Mouse (Mus musculus): Measurements from ENCODE around the gene B9d2. TPM values are rescaled to one million over a fixed set of nuclear protein-coding genes. Genes with fewer than 3 reads are reported as not detected.

The B9d2 gene
- polyA plus RNA-seq, 1 experiment from 2014 or later, result 34.8 TPM

DNA sequence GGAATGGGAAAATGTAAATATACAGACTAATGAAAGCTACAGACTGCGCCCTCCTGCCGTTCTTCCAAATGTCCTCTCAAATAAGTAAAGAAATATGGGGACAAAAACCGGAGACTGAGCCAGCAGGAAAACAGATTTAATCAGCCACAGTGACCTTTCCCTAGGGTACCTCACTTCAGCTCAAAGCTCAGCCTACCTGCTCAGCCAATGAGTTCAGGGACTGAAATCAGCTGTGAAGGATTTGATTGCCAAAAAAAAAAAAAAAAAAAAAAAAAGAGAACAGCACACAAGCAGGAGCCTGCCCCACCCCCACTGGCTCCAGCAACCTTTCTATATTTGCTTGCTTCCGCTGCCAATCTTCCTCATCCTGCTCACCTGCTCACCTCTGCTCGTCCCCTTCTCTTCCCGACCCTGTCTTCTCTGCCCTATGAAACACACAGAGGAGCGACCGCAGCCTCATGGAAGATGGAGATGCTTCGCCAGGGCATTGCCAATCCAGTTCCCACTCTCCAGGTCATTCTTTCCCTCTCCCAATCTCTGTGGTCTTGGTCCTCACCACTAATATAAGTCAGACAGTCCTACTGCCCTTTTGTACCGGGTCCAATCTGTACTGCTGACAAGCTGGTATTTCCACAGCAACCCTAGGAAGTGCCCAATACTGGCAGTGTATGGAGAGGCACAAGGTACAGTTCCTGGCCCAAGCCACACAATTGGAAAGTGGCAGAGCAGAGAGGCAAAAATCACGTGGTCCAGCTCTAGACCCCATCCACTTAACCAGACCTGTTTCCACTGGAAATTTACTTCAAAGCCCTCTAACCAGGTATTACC lies 24.8 kb upstream of the B9d2 start:
- no peak overlapping the region for H3K4me3 ChIP-seq
- no peak overlapping the region for H3K9ac ChIP-seq
- H3K4me2 ChIP-seq (replicated peaks), result no peak overlapping the region
- peaks cover 9% of the 10 kb centered on the region; the same call in 1 of the 2 replicates for H3K4me1 ChIP-seq
- WGBS, result 78% methylated on average over 11 of the region's 11 CpGs
- H3K36me3 ChIP-seq, result no peaks in the 10 kb centered on the region
- H3K27ac ChIP-seq, result no peak overlapping the region
- no peaks in the 10 kb centered on the region for H3K9me3 ChIP-seq
- no peaks in the 10 kb centered on the region for H3K27me3 ChIP-seq (replicated peaks)
- ATAC-seq (ENCODE audit: low FRiP score, low read depth), result no peak

DNA sequence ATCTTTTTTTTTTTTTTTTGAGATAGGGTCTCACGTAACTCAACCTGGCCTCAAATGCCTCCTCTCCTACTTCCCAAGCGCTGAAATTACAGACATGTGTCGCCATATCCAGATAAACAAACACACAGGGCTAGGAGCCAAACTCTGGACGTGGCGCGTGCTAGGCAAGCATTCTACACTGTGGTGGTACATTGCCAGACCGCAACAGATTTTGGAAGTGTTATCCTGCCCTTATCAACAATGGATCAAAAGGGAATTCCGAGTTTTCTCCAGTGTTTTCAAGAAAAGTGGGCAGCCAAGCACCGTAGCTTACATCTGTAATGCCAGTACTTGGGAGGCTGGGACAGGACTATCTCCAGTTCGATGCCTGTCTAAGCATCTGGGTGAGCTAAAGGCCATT lies 22.8 kb upstream of the B9d2 start:
- 43% methylated on average over 10 of the region's 10 CpGs for WGBS
- ATAC-seq (ENCODE audit: low FRiP score, low read depth), result no peak
- Histone ChIP-seq H3K9me3 (no peaks in the 10 kb centered on the region), H3K27me3 (replicated peaks) (no peaks in the 10 kb centered on the region), H3K4me1 (peaks cover 9% of the 10 kb centered on the region; the same call in 1 of the 2 replicates), H3K36me3 (peaks cover 6% of the 10 kb centered on the region; the same call in 1 of the 2 replicates), H3K27ac (no peak overlapping the region), H3K4me2 (replicated peaks) (peak overlapping the region; percentile 82), H3K4me3 (peak overlapping the region; percentile 65), H3K9ac (peak overlapping the region; percentile 58)

DNA sequence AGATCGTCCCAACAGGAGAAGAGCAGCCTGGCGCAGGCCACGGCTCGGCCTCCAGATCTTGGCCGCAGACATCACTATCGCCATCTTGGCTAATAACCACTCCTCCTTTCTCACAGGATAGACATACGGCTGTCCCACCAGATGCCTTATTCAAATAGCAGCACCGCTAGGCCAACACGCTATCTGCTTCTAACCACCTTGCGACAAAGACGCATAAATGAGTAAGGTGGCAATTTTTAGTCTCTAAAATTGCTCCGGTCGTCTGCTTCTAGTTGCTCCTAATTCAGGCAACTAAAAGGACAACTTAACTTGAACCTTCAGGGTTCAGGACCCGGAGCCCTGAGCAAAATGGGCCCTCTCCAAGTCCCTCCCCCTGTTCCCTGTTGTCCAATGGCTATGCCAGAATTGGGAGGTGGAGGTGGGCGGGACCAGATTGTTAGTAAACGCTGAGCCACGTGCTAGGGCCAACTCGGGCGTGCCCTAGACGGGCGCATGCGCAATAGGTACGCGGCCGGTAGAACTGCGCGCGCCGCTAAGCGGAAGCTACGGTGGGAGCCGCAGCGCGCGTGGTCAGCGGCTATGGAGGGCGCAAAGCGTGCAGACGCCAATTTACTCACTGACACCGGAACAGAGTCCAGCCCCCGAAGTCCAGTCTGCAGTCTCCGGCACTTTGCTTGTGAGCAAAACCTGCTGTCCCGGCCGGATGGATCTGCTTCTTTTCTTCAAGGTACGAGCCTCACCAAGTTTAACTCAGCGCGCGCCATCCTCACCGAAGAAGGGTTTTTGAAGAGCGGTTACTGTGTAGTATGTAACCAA lies 21.7 kb upstream of the B9d2 start, which contains the start of the genes Bckdha and Exosc5:
Bckdha (minus strand) TSS at position 325 of the 816 bp plus-strand sequence.
Exosc5 (plus strand) TSS at position 508 of the 816 bp plus-strand sequence.
- H3K4me1 ChIP-seq, result peaks cover 9% of the 10 kb centered on the region; the same call in 1 of the 2 replicates
- WGBS, result under 1% methylated on average over 50 of the region's 50 CpGs

DNA sequence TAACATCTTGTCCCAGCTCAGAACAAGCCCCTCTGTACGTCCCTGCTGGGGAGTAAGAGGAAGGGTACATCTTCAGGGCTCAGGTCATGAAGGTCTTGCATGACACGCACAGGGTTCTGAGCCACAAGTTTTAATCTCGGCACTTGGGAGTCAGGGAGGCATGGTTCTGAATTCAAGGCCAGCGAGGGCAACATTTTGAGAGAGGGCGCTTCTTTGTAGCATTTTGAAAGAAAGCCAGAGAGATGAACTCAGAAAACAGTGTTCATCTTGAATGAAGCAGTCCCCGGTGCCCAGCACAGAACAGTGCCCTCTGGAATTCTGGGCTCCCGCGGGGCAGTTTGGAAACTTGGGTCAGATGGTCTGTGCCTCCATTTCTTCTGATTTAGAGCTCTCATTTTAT lies 14.2 kb upstream of the B9d2 start:
- WGBS, result 96% methylated on average over 8 of the region's 8 CpGs
- H3K4me3 ChIP-seq, result no peak overlapping the region
- no peaks in the 10 kb centered on the region for H3K4me1 ChIP-seq
- no peaks in the 10 kb centered on the region for H3K27me3 ChIP-seq (replicated peaks)
- no peak overlapping the region for H3K4me2 ChIP-seq (replicated peaks)
- H3K27ac ChIP-seq, result no peak overlapping the region
- no peaks in the 10 kb centered on the region for H3K9me3 ChIP-seq
- H3K9ac ChIP-seq, result no peak overlapping the region
- no peak for ATAC-seq (ENCODE audit: low FRiP score, low read depth)
- peaks cover 54% of the 10 kb centered on the region for H3K36me3 ChIP-seq

More for the DNA sequence above, 21.7 kb upstream of the B9d2 start, which contains the start of the genes Bckdha and Exosc5:
- peak within 1 kb of the TSS; percentile 58 for H3K9ac ChIP-seq
- no peaks in the 10 kb centered on the region for H3K27me3 ChIP-seq (replicated peaks)
- ATAC-seq (ENCODE audit: low FRiP score, low read depth), result peak; percentile 98
- H3K4me2 ChIP-seq (replicated peaks), result peak within 1 kb of the TSS; percentile 82
- no peak within 1 kb of the TSS for H3K27ac ChIP-seq
- H3K4me3 ChIP-seq, result peak within 1 kb of the TSS; percentile 65
- H3K36me3 ChIP-seq, result peaks cover 13% of the 10 kb centered on the region
- H3K9me3 ChIP-seq, result no peaks in the 10 kb centered on the region

DNA sequence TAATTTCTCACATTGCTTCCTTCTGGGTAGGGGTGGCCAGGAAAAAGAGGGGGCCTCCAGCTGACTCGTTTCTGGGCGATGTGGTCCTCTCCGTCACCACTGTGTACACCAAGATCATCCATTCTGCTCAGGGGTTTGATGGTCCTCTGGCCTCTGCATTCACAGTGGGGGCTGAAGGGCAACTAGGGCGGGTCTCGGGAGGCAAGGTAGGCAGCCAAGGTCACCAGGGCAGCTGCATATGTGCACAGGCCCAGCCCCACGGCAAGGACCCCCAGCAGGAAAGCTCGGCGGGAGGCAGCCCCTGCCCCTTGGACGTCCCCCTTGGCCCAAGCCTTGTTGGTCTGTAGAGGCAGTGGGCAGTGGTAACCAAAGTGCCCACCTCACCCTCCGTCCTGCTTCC lies 11.4 kb upstream of the B9d2 start:
- WGBS, result 87% methylated on average over 10 of the region's 10 CpGs
- H3K4me2 ChIP-seq (replicated peaks), result no peak overlapping the region
- H3K4me3 ChIP-seq, result no peak overlapping the region
- no peaks in the 10 kb centered on the region for H3K4me1 ChIP-seq
- no peak overlapping the region for H3K27ac ChIP-seq
- ATAC-seq (ENCODE audit: low FRiP score, low read depth), result no peak
- peaks cover 16% of the 10 kb centered on the region for H3K27me3 ChIP-seq (replicated peaks)
- no peaks in the 10 kb centered on the region for H3K9me3 ChIP-seq
- no peak overlapping the region for H3K9ac ChIP-seq
- H3K36me3 ChIP-seq, result peaks cover 38% of the 10 kb centered on the region

DNA sequence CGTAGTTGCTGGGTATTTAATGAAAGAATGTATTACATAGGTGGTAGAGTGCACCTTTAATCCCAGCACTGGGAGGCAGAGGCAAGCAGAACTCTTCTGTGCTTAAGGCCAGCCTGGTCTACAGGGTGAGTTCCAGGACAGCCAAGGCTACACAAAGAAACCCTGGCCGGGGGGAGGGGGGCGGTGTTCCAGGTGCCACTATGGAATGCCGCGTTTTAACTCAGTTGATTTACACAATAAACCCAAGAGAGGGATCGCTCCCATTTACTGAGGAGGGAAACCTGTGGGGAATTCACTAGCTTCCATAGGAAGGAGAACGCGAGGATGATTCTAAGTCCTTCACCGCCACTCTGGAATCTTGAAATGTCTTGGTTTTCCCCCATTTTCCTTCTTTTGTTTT lies 10.9 kb upstream of the B9d2 start:
- Histone ChIP-seq H3K4me2 (replicated peaks) (no peak overlapping the region), H3K4me3 (no peak overlapping the region), H3K9ac (no peak overlapping the region), H3K27me3 (replicated peaks) (peaks cover 21% of the 10 kb centered on the region), H3K9me3 (no peaks in the 10 kb centered on the region), H3K4me1 (no peaks in the 10 kb centered on the region), H3K36me3 (peaks cover 35% of the 10 kb centered on the region), H3K27ac (no peak overlapping the region)
- WGBS, result 81% methylated on average over 9 of the region's 9 CpGs
- no peak for ATAC-seq (ENCODE audit: low FRiP score, low read depth)

DNA sequence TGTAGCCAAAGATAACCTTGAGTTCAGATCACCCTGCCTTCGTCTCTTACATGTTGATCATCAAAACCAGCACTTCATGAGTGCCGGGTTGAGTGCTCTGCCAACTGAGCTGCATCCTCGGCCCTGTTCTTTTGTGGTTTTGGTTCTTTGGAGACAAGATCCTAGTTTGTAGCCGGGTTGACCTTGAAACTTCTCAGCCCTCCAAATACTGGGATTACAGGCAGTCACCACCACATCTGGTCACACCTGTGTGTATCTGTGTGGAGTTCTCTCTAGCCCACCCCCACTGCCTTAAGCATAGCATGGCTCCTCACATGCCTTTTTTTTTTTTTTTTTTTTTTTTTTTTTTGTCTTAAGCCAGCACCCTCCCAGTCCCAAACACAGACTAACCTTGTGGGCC lies 10.5 kb upstream of the B9d2 start:
- 90% methylated on average over 4 of the region's 4 CpGs for WGBS
- Histone ChIP-seq H3K27me3 (replicated peaks) (peaks cover 25% of the 10 kb centered on the region), H3K4me3 (no peak overlapping the region), H3K4me1 (no peaks in the 10 kb centered on the region), H3K27ac (no peak overlapping the region), H3K36me3 (peaks cover 32% of the 10 kb centered on the region), H3K9ac (no peak overlapping the region), H3K4me2 (replicated peaks) (no peak overlapping the region), H3K9me3 (no peaks in the 10 kb centered on the region)
- ATAC-seq (ENCODE audit: low FRiP score, low read depth), result no peak

DNA sequence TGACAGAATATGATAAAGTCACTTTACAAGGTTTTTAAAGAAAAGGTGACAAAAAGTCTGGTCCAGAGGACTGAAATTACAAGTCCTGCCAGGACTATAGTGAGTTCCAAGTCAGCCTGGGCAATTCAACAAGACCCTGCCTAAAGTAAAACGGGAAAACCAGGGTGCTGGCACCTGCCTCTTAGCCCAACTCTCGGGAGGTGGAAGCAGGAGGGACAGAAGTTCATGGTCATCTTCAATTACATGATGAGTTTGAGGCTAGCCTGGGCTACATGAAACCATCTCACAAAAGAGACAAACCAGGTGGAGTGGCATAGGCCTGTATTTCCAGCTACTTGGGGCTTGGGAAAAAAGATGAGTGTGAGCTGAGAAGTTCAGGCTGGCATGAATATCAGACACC lies 8.9 kb upstream of the B9d2 start:
- Histone ChIP-seq H3K9me3 (no peaks in the 10 kb centered on the region), H3K36me3 (peaks cover 21% of the 10 kb centered on the region), H3K4me3 (no peak overlapping the region), H3K4me1 (no peaks in the 10 kb centered on the region), H3K4me2 (replicated peaks) (no peak overlapping the region), H3K27ac (no peak overlapping the region), H3K27me3 (replicated peaks) (peaks cover 33% of the 10 kb centered on the region), H3K9ac (no peak overlapping the region)
- 84% methylated on average over 2 of the region's 2 CpGs for WGBS
- no peak for ATAC-seq (ENCODE audit: low FRiP score, low read depth)

DNA sequence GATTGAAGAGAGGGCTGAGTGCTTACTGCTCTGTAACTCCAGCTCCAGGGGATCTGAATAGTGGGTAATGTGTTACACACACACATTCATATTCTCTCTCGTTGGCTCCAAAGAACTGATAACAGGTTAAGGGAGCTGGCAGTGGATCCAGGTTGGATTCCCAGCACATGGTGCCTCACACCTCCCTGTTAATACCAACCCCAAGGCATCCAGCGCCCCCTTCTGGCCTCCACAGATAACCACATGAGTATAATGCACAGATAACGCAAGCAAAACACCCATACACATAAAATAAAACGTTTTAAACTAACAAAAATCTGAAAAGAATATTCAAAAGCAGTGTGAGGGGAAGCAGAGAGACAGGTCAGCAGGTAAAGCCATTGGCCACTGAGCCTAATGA lies 8.1 kb upstream of the B9d2 start:
- ATAC-seq (ENCODE audit: low FRiP score, low read depth), result no peak
- Histone ChIP-seq H3K36me3 (peaks cover 21% of the 10 kb centered on the region), H3K4me2 (replicated peaks) (no peak overlapping the region), H3K4me1 (no peaks in the 10 kb centered on the region), H3K27me3 (replicated peaks) (peaks cover 33% of the 10 kb centered on the region), H3K9ac (no peak overlapping the region), H3K27ac (no peak overlapping the region), H3K4me3 (no peak overlapping the region), H3K9me3 (no peaks in the 10 kb centered on the region)
- WGBS, result 50% methylated on average over 4 of the region's 4 CpGs

DNA sequence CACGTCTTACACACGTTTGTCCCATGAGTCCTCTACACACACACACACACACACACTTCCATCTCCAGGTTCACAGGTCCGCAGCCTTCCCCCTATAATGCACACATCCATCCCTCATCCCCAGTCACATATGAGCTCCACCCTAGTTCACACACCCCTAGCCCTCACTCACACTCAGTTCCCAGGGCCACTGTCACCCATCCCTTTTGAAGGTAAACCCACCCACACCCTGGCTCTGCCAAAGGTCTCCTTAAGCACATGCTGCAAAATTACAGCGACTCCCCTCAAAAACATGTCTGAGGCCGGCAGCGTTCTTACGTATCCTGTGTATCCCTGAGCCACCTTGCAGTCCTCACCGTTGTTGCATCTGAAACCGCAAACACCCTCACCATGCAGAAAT lies 6.3 kb upstream of the B9d2 start:
- Histone ChIP-seq H3K36me3 (peaks cover 4% of the 10 kb centered on the region), H3K27me3 (replicated peaks) (peaks cover 33% of the 10 kb centered on the region), H3K4me2 (replicated peaks) (peak overlapping the region; percentile 56), H3K27ac (no peak overlapping the region), H3K9ac (peak overlapping the region; percentile 44; the same call in 1 of the 2 replicates), H3K4me1 (no peaks in the 10 kb centered on the region), H3K4me3 (peak overlapping the region; percentile 19; the same call in 1 of the 2 replicates), H3K9me3 (no peaks in the 10 kb centered on the region)
- no peak for ATAC-seq (ENCODE audit: low FRiP score, low read depth)
- 23% methylated on average over 9 of the region's 9 CpGs for WGBS

DNA sequence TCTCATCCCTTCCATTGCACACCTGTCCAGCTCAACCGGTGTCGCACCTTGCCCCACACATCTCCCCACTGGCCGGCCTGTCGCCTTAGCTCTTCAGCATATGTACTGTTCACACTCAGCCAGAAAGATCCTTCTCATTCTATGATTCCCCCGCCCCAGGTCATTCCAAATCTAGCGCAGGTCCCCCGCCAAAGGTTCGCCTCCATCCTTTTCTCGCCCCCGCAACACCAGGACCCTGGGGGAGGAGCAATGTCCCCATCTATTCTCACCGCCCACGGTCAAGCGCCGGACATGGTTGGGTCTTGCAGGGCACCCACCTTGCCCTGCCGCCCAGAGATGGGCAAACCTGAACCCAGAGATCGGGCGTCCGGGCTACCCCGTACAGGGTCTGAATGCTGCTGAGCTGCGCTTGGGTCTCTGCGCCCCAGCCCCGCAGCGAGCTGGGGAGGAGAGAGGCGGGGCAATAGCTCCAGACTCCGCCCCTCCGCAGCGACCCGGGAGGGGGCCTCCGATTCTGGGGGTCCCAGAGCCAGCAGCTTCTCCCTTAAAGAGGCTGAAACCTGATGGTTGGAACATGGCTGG lies 5.8 kb upstream of the B9d2 start, which contains the start of gene Tmem91:
Tmem91 (minus strand) TSS at position 448 of the 582 bp plus-strand sequence.
- peak within 1 kb of the TSS; percentile 44; the same call in 1 of the 2 replicates for H3K9ac ChIP-seq
- H3K4me1 ChIP-seq, result 0 out of 2 replicates have a peak, but pooled peaks cover under 1% of the 10 kb centered on the region
- ATAC-seq (ENCODE audit: low FRiP score, low read depth), result peak; percentile 41
- H3K36me3 ChIP-seq, result no peaks in the 10 kb centered on the region
- H3K27me3 ChIP-seq (replicated peaks), result peaks cover 33% of the 10 kb centered on the region
- H3K4me2 ChIP-seq (replicated peaks), result peak within 1 kb of the TSS; percentile 56
- H3K9me3 ChIP-seq, result no peaks in the 10 kb centered on the region
- no peak within 1 kb of the TSS for H3K27ac ChIP-seq
- WGBS, result 1% methylated on average over 29 of the region's 29 CpGs
- peak within 1 kb of the TSS; percentile 19 for H3K4me3 ChIP-seq

DNA sequence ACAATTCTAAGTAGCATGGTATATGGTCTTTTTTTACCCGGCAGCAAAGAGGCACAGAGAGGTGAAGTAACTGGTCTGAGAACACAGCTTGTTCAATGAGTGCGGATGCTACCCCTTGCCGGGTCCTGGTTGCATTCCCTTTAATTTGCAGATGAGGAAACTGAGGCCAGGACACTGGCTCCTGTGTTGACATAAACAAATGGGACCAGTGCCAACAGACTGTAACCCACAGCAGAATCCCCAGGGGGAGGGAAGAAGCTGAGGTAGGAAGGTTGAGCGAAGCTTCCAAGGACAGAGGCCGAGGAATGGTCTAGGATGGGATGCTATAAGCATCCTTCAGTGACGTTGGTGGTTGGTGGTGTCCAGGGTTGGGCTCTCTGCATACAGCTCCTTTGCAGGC lies 5.2 kb upstream of the B9d2 start:
- H3K27me3 ChIP-seq (replicated peaks), result peaks cover 33% of the 10 kb centered on the region
- no peak overlapping the region for H3K27ac ChIP-seq
- 42% methylated on average over 6 of the region's 6 CpGs for WGBS
- H3K9ac ChIP-seq, result no peak overlapping the region
- ATAC-seq (ENCODE audit: low FRiP score, low read depth), result no peak
- H3K4me2 ChIP-seq (replicated peaks), result peak overlapping the region; percentile 56
- 0 out of 2 replicates have a peak, but pooled peaks cover 6% of the 10 kb centered on the region for H3K4me1 ChIP-seq
- no peaks in the 10 kb centered on the region for H3K36me3 ChIP-seq
- H3K4me3 ChIP-seq, result no peak overlapping the region
- no peaks in the 10 kb centered on the region for H3K9me3 ChIP-seq
